Mouse (Mus musculus): Measurements from ENCODE around the gene Mxra7.

The Mxra7 gene

DNA sequence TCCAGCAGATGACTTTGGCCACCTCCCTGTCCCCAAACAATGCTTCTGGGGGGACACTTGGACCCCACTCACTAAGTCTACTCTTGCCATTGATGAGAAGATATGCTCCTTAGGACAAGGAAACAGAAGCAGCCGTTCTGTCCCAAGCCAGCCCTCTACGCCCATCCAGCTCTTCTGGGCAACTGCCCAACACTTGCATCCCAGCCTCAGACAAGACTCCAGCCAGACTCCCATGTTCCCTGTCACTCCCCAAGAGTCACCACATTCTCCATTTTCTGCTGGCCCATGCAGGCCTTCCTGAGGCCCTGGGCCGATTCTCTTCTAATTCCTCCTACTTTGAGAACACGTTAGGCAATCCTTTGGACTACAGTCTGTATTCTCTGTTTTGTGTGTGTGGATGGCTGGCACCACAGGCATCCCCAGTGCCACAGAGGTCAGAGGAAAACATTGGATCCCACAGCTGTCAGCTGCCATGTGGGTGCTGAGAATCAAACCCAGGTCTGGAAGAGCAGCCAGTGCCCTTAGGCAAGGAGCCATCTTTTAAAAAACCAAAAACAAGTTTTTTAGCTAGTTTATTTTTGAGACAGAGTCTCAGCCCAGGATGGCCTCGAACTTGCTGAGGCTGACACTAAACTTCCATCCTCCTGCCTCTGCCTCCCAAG lies 7.8 kb downstream of the Mxra7 start:
- no peak for DNase-seq (ENCODE audit: low read depth, low spot score)

DNA sequence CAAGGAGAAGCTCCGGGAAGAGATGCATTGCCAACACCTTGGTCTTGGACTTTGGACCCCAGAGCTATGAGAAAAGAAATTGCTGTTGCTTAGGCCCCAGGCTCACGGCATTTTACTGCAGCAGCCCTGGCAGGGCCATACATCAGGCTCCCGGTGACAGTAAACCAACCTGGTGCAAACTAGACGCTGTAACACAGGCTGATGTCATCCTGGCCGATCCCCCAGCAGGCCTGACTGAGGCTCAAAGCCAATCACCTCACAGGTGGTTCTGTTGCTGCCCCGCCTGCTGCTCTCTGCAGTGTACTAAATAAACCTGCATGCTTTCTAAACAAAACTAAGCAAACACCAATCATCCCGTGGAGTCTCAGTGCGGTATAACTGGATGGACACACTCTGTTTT lies 9.1 kb downstream of the Mxra7 start:
- no peak for DNase-seq (ENCODE audit: low read depth, low spot score)

DNA sequence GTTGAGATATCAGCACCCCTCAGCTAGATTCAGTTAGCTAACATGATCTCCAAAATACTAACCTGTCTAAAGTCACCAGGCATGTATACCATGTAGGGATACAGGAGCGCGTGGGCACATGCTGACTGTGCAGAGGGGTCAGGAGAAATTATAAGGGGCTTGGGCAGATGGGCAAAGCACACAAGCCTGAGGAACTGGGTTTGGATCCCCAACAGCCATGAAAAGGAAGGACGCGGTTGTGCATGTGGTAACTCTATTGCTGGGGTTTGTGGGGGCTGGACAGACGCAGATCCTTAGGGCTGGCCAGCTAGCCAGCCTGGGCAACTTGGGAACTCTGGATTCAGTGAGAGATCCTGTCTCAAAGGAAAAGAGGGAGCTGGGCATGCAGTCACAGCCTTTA lies 10.3 kb downstream of the Mxra7 start:
- no peak for DNase-seq (ENCODE audit: low read depth, low spot score)

DNA sequence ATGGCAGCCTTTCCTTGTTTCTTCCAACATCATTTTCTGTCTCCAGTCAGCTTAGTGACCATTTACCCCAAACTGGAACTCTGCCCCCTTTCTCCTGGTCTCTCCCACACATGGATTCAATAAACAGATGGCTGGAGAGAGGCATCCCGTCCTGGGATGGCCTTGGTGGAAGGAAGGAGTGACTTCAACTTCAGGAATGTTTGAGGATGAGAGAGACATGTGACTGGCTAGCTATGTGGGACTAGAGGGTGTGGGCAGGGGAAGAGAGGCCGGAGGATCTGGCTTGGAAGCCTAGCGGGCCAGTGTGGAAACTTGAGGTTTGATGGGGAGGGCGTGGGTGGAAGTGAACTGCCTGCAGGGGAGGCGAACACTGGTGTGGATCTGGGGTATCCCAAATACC lies 11.1 kb downstream of the Mxra7 start:
- no peak for DNase-seq (ENCODE audit: low read depth, low spot score)

DNA sequence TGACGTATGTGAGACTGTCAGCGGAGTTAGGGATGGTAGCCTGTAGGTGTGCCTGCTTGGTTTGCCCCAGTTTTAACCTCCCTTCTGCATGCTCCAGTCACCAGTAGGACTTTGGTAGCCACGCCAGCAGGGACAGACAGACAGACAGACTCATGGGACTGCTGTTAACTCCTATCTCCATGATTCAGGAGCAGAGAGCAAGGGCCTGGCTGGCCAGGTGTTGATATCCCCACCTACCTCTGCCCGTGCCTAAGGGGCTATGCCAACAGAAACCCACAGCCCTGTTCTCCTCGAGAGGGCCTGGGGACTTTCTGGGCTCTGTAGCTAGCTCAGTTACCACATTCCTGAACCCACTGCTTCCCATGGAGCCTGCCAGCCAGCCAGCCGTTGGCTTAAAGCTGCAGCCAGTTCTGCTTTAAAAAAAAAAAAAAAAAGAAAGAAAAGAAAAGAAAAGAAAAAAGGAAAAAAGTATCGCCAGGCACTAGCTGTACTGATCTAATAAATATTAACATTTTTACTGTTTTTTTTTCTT lies 12.9 kb downstream of the Mxra7 start:
- DNase-seq (ENCODE audit: low read depth, low spot score): no peak

DNA sequence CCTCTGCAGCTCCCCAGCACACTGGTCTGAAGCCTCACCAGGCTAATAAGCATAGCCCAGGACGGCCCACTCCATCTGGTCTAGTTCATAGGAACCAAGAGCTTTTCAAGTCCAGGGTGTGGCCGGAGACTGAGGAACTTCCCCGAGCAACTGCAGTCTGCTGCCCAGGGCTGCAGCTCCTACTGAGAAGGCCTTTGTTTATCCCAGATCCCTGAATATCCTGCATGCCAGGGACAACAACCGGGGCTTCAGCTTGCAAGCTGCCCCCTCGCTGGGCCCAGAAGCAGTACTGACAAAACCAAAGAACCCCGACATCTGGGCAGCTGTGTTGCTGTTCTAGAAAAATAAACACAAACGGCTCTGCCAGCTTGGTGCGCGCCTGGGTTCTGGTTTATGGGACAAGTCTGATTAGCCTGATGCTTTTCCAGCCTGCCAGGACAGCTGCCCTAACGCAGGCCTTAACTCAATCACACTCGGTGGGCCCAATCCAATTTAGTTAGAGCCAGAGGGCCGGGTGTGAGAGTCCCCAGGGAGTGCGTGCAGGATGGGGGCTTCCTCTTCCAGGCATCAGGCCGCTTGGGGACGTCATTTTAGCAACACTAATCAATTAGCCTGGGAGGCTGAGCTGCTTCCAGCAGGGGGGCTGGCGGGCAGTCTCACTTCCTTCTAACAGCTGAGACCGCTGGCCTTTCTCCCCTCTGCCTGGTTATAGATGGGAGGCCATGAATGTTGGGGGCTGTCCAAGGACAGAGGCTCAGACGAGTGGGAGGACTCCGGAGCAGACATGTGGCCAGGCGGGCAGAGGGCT lies 13.6 kb downstream of the Mxra7 start:
- peak; percentile 58 for DNase-seq (ENCODE audit: low read depth, low spot score)

DNA sequence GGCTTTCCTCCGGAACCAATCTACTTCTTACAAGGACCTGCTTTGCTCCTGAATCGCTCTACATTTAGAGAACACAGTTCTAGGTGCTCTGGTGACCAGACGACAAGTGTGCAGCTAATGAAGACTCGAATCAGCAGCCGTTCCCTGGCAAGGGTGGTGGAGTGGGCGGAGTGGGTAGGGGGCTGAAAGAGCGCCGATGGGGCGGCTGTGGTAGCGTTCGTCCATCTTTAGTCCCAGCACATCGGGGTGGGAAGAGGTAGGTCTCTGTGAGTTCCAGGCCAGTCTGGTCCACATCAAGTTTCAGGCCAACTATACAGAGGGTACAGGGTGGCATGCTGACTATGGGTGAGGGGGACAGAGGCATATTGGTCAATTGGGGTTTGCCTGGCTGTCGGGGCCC lies 14.2 kb downstream of the Mxra7 start:
- no peak for DNase-seq (ENCODE audit: low read depth, low spot score)

DNA sequence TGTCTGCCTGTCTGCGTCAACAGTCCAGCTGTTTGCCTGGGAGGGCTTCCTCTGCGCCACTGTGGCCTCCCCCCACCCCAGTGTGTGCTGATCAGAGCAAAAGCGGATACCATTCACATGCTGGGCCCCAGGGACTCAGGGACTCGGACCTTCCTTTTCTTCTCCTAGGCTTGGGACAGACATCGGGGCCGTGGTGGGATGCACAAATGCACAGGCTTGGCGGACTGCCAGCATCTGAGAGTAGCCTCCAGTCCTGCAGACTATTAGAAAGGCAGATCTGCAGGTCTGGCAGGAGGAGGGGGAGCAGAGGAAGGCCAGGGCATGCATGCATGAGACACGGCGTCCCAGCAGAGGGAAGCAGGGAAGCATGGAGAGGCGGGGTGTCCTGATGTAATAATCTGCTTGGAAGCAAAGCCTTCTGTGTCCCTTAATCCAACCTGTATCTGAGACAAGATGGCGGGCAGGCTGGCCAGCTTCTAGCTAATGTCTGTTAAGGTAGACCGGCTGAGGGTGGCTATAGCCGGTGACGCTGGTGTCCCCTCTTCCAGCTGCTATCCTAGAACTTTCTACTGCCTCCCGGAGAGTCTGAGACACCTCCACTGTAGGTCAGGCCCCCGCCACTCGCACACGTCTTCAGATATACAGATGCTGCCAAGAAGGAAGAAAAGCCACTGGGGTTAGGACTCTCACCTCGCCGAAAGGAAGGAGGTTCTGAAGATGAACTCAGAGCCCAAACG lies 14.9 kb downstream of the Mxra7 start:
- DNase-seq (ENCODE audit: low read depth, low spot score): no peak

DNA sequence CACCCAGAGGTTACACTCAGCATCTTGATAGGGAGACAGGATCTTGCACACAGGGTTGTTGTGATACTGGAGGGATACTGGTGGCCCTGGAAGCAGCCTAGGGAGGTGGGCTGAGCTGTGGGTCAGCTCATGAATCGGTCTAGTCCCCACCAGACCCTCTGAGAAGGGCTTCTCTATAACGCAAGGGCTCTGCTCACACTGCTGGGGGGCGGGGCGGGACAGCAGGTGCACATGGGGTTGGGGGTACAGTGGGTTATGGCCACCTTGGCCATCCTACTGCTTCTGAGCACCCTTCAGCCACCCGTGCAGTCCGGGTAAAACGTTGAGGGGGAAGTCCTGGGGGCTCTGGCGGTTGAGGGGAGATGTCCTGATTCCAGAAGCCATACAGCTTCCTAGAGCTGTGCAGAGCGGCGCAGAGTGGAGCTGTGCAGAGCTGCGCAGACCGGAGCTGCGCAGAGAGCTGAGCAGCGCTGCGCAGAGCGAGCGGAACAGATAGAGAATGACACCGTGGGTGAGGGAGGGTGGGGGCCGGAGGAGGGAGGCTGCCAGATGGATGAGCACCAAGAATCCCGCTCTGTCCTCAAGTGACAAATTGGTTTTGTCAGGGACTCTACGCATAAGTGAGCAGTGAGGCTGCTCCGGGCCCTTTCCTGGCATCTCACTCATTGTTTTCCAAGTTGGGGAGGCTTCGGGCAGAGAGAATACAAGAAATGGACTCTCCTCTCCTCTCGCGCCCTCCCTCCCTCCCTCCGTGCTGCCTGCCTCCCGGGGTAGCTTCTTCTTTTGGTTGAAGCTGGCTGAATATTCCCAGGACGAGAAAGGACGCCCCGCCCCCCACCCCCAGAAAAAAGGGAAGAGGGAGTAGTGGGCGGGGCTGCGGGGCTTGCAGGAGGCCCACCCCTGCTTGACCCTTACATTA lies 16.6 kb downstream of the Mxra7 start:
- DNase-seq (ENCODE audit: low read depth, low spot score): no peak

DNA sequence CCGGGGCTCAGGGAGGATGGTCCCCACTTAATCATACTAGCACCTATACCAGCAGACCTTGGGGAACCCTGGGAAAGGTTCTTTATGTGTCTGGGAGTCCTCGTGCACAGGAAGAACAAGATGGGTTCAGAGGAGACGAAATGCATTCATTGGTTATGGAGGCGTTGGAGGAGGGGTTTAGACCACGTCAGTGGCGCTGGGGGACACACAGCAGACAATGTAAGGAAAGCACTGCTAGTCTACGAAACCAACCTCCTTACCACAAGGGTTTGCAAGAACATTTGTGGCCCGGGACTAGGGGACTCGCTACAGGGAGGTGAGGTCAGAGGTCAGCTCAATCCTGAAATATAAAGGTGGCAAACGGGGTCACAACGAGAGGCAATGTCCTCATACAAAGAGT lies 17.3 kb downstream of the Mxra7 start:
- DNase-seq (ENCODE audit: low read depth, low spot score): no peak

DNA sequence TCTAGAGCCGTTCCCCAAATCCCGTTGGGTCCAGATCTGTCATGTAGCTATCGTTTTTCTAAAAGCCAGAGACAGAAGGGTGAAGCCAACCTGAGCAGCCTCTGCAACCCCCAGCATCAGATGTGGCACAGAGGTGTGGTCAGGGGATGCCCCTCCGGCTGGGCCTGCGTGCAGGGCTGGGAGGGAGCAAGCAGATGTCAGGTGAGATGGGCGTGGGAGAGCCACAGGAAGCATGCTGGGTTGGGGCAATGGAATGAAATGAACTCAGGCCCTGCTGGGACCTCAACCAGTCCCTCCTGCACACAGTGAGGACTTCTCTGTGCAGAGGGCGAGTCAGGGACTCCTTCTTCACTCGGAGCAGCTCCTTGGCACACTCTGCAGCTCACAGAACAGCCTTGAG lies 18.3 kb downstream of the Mxra7 start:
- no peak for DNase-seq (ENCODE audit: low read depth, low spot score)

DNA sequence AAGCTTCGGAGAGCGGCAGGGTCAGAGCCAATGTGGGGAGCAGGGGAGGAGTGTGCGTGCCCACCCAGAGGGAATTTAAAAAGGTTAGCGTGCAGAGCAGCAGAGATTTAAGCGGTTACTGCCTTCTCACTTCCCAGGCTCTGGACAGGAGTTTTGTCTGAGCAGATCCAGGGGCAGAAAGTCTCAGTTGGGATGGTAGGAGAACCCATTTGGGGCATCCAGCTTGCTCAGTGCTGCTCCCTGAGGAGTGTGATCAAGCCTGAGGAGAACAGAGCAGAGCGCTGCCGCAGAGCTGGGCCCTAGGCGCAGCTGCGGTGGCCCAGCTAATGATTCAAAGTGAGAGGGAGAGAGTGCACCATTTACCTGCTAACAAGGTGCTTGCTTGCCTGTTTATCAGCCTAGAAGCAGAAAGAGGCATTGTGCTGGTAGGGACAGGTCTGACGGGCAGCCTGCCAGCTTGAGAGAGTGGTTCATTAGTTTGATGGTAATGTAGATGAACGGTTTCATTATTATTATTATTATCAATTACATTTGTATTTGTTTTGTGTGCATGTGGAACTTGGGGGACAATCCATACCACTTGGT lies 18.9 kb downstream of the Mxra7 start:
- no peak for DNase-seq (ENCODE audit: low read depth, low spot score)

DNA sequence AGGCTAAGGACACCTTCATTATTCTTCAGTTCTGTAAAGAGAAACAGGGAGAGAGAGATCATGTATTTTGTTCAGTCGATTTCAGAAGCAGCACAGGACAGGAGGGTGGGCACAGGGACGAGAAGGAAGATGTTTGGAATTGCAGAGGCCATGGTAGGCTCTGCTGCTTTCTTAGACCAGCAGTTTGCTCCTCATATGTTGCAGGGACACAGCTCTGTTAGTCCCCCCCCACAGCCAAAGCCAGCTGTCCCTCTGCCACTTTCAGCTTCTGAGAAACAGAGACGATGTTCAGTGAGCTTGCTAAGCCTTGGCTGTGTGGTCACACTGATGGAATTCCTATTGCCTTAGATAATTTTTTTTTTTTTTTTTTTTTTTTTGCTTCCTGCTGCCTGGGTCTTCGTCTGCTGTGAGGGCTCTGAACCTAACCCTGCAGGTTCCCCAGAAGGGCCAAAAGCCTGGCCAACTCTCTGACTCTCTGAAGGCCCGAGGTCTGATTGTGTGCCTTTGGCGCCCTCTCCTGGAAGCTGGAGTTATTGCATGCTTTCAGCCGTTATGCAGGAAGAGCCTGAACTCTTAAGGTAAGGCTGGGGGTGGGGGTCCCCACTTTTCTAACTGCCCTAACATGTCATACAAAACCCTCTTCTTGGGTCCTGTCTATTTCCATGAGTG lies 19.8 kb downstream of the Mxra7 start:
- DNase-seq (ENCODE audit: low read depth, low spot score): peak; percentile 86

DNA sequence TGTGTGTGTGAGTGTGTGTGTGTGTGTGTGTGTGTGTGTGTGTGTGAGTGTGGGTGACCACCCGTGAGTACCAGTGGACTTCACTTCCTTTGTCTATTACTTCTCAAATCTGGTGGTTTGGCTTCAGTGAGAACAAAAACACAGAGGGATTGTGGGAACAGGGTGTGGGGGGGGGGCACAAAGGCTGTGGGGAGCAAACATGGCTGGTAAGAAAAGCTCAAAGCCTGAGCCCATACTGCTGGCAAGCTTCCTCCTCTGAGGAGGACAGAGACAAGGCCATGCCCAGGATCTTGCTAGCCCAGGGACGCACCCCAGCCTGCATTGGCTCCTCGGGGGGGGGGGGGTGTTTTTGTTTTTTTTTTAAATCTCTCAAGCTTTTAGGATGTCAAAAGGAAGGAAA lies 20.3 kb downstream of the Mxra7 start:
- DNase-seq (ENCODE audit: low read depth, low spot score): no peak

DNA sequence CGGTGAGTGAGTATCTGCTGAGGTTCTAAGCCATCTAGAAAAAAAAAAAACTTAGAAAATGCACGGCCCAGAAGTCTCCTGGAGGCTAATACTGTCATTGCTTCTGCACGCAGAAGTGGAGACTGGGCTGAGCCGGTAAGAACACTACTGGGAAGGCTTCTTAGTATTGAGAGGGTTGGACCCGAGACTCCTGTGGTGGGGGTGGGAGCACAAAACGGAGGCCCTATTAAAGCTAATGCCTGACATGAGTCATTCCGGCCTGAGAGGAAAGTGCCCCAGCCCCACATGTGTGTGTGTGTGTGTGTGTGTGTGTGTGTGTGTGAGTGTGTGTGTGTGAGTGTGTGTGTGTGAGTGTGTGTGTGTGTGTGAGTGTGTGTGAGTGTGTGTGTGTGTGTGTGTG lies 20.7 kb downstream of the Mxra7 start:
- DNase-seq (ENCODE audit: low read depth, low spot score): no peak

DNA sequence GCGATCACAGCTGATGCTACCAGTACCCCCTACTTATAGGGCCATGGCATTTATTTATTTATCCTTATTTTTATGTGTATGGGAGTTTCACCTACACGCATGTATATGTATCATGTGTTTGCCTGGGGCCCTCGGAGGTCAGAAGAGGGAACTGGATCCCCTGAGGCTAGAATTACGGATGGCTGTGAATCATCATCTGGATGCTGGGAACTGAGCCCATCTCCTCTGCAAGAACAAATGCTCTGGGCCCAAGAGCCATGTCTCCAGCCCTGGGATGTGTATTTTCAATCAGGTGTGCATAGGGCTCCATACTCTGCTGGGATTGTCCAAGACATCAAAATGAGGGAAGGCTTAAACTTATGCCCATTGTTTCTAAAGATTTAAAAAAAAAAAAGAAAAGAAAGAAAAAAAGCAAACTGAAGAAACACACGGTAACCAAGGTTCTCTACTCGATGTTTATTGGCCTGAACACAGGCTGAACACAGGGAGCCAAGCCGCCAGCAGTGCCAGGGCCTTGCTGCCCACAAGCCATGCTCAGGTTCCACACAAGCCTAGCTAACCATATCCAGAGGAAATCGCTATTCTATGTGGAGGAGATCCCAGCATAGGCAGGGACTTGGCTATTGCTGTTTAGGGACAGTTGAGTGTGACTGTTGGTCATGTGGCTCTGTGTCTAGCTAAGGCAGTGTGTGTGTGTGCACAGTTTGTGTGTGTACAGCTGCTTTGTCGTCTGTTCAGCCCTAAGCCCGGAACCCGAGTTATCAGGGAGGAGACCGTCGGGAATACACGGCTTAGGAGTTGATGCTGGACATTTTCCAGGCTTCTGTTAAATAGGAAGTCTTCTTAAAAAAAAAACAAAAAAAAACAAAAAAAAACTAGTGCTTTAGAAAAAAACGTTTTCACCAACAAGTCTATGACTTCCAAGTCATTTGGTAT lies 21.4 kb downstream of the Mxra7 start:
- DNase-seq (ENCODE audit: low read depth, low spot score): no peak

DNA sequence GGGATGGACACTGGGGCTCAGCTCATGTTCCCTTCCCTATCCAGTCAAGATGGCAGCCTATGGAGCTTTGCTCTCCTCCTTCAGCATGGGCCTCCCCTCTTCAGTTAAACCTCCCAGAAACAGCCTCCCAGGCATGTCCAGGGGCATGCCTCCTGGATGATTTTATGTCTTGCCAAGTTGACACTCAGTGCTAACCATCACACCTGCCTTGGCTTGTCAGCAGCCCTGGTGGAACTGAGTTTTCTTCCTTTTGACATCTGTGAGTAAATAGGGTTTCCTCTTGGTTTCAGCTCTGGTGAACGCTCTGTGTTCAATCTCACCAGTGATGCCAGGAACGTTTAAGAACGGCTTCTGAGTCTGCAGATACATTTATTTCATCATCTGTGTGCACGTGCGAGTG lies 25.1 kb downstream of the Mxra7 start:
- no peak for DNase-seq (ENCODE audit: low read depth, low spot score)

DNA sequence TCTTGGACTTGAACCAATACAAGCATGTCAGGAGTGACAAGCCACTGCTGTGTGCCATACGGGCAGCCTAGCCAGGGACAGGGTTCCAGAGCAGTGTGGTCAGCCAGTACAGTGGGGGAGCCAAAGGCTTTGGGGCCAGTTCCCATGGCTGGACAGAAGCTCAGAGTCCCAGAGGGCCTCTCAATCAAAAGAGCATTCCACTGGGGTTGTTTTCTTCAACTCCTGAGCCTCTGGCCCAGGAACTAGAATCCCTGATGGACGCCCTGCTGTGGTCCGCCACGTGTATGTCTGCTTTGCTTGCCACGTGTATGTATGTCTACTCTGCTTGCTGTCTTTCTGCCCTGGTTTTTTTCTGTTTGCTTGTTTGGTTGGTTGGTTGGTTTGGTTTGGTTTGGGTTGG lies 26.7 kb downstream of the Mxra7 start:
- no peak for DNase-seq (ENCODE audit: low read depth, low spot score)

DNA sequence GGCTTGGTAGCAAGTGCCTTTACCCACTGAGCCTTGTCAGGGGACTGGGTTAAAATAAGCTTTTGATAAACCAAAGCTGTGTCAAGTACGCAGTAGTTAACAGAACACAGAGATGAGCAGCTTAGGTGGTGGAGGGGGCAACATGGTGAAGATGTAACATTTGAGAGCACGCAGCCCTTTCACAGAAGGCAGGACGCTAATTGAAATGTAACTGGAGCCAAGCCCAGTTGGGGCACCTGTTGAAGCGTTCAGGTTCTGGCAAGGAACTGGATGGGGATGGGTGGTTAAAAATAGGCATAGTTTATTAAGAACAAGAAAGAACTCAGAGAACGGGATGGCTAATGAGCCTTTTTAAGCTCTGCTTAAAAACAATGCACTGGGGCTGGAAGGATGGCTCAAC lies 28.5 kb downstream of the Mxra7 start:
- no peak for DNase-seq (ENCODE audit: low read depth, low spot score)

Data from forelimb bud, embryonic 11.5 days (tissue).